In genomic region chr12:106115070-106115891, GRCm38 (mm10) we compare ENCODE assay signal across 9 mouse cellular contexts.
DNase-seq lines count a peak whose midpoint lies in the region; ATAC-seq and TF ChIP-seq lines count a peak whose summit lies in the region.
"Had no signal": no experiment of that assay in that cellular context is flagged by ENCODE, and none has a peak within 500 bp of the region (broad histone marks: within the 10 kb centered on the region; RNA-seq: fewer than 3 reads in every experiment).

No protein-coding gene starts in this region.

- no peak for ATAC-seq in intestine, embryonic 15.5 days

- in situ Hi-C loops in ES-E14 (cut with MboI; ENCODE audit: low sequenced_read_pairs in 2 of 2, unreplicated experiment in 2 of 2) = no loop called here

- no peaks in the 10 kb centered on the region for H3K36me3 ChIP-seq in ES-E14 (ENCODE audit: control insufficient read depth, insufficient read depth, low read length, poor library complexity, severe bottlenecking)
- no peaks in the 10 kb centered on the region for H3K36me3 ChIP-seq in intestine, embryonic 15.5 days

- no peak overlapping the region for H3K9ac ChIP-seq in ES-E14 (ENCODE audit: insufficient read depth, low read depth, low read length, poor library complexity, severe bottlenecking)
- no peak overlapping the region for H3K9ac ChIP-seq in intestine, embryonic 15.5 days

- DNase-seq in gastrocnemius, postnatal 14 days = peak; percentile 26
- DNase-seq in gastrocnemius, postnatal 36 days = no peak
- peak; percentile 42 for DNase-seq in ES-E14 (ENCODE audit: low read depth, low spot score)
- DNase-seq in embryo, embryonic 10.5 days (ENCODE audit: low spot score) = peak; percentile 86
- DNase-seq in kidney, postnatal 14 days = peak; percentile 47
- DNase-seq in thymus, postnatal 4 days = peak; percentile 66
- no peak for DNase-seq in cerebellum, adult 9-11 months

- no peaks in the 10 kb centered on the region for H3K27me3 ChIP-seq in intestine, embryonic 15.5 days (replicated peaks)
- H3K27me3 ChIP-seq: CH12.LX had no signal

- no peak overlapping the region for H3K4me2 ChIP-seq in intestine, embryonic 15.5 days (replicated peaks)

- H3K27ac ChIP-seq in ES-E14 (ENCODE audit: insufficient read depth, low read depth, low read length, poor library complexity, severe bottlenecking) = no peak overlapping the region
- H3K27ac ChIP-seq in intestine, embryonic 15.5 days = no peak overlapping the region

- 0 out of 4 replicates have a peak, but pooled peaks cover 0 to 2% of the 10 kb centered on the region in 2 experiments for H3K4me1 ChIP-seq in ES-E14 (ENCODE audit: control insufficient read depth in 2 of 2, insufficient read depth in 2 of 2, low read length in 2 of 2, poor library complexity in 1 of 2)
- H3K4me1 ChIP-seq in intestine, embryonic 15.5 days (replicated peaks) = no peaks in the 10 kb centered on the region

- intact Hi-C loops in gastrocnemius, postnatal 14 days (cut with DNase I; ENCODE audit: low total_unique reads) = no loop called here
- intact Hi-C loops in gastrocnemius, postnatal 36 days (cut with DNase I) = no loop called here

- no peaks in the 10 kb centered on the region for H3K9me3 ChIP-seq in ES-E14 (ENCODE audit: control insufficient read depth, insufficient read depth, low read depth, low read length)
- H3K9me3 ChIP-seq in intestine, embryonic 15.5 days = no peaks in the 10 kb centered on the region

- WGBS in intestine, embryonic 15.5 days = 21% methylated on average over 6 of the region's 6 CpGs

- no peak overlapping the region for H3K4me3 ChIP-seq in ES-E14 (ENCODE audit: insufficient read depth in 1 of 2, low read depth in 1 of 2, low read length in 2 of 2, poor library complexity in 1 of 2, severe bottlenecking in 1 of 2)
- no peak overlapping the region for H3K4me3 ChIP-seq in intestine, embryonic 15.5 days (replicated peaks)

TF ChIP-seq in ES-E14, 5 proteins besides CTCF, POLR2A, EP300 and RAD21:
- TF ChIP-seq HCFC1 (IDR thresholded peaks at IDR 0.05; ENCODE audit: borderline replicate concordance, insufficient read depth, low read length) (no peak), ZC3H11A (IDR thresholded peaks at IDR 0.05; ENCODE audit: borderline replicate concordance, low read depth, low read length) (no peak), CHD2 (IDR thresholded peaks at IDR 0.05; ENCODE audit: low read depth, low read length) (no peak), ZNF384 (IDR thresholded peaks at IDR 0.05; ENCODE audit: low read depth, low read length) (no peak), MAFK (IDR thresholded peaks at IDR 0.05; ENCODE audit: insufficient read depth, low read depth, low read length) (no peak)

Comparison
In these comparisons a context has a peak if more than half of its experiments do, and no peak if none do; other contexts are left out.
1. DNase-seq: peak in gastrocnemius, postnatal 14 days (single experiment), ES-E14 (single experiment), embryo, embryonic 10.5 days (single experiment), kidney, postnatal 14 days (single experiment) and thymus, postnatal 4 days (single experiment); none in gastrocnemius, postnatal 36 days (0 of 2) and cerebellum, adult 9-11 months (single experiment).